In the genomic region with DNA sequence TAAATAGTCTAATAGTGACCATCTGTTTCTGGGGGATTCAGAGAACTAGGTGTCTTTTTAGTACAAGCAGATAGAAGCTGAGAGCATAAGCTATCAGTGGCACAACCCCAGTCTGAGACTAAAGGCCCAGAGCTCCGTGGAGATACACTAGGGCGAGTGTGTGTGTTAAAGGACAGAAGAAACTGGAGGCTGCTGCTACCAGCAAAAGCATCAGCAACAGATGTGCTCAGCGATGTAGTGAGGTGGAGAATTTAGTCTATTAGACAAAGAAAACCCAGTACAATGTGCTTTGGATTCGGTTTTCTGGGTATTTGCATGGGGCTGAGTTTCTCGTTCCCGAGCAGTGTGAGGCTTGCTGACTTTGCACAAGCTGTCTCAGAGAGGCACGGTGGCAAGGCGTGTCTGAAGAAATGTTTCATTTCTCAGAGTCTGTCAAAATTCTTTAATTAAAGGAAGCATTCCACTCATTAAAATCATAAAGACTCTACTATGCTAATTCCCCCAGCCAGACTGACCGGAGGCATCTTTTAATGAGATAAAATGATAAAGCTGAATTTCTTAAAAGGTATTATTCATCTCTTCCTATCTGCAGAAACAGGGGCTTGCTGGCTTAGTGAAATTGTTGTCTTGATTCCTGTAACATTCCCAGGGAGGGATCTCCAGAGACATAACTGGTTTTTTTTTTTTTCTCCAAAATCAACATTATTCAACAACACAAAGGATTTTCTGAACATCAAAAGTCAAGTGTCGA, we compare ENCODE assay signal across 30 mouse cellular contexts. TPM values are rescaled to one million over a fixed set of nuclear protein-coding genes. Genes with fewer than 3 reads are reported as not detected.
DNase-seq lines count a peak whose midpoint lies in the region; ATAC-seq lines count a peak whose summit lies in the region.
"Had no signal": no experiment of that assay in that cellular context is flagged by ENCODE, and none has a peak within 500 bp of the region (broad histone marks: within the 10 kb centered on the region; RNA-seq: fewer than 3 reads in every experiment).

No protein-coding gene starts in this region.

- no peaks in the 10 kb centered on the region for H3K27me3 ChIP-seq in hindbrain, embryonic 16.5 days (replicated peaks; ENCODE audit: control insufficient read depth, insufficient read depth, low read length)
- H3K27me3 ChIP-seq in hindbrain, embryonic 13.5 days = no peaks in the 10 kb centered on the region
- H3K27me3 ChIP-seq in midbrain, embryonic 14.5 days (ENCODE audit: control insufficient read depth, insufficient read depth, low read length) = no peaks in the 10 kb centered on the region
- H3K27me3 ChIP-seq in midbrain, embryonic 10.5 days (ENCODE audit: low read depth, poor library complexity, severe bottlenecking) = no peaks in the 10 kb centered on the region
- no peaks in the 10 kb centered on the region for H3K27me3 ChIP-seq in midbrain, embryonic 16.5 days (ENCODE audit: control insufficient read depth, insufficient read depth, low read depth, low read length)
- H3K27me3 ChIP-seq in forebrain, embryonic 16.5 days (replicated peaks; ENCODE audit: control insufficient read depth, insufficient read depth, low read length) = no peaks in the 10 kb centered on the region
- H3K27me3 ChIP-seq: CH12.LX; embryonic facial prominence, embryonic 13.5 days; embryonic facial prominence, embryonic 15.5 days; forebrain, embryonic 12.5 days had no signal

- H3K4me1 ChIP-seq in hindbrain, embryonic 16.5 days (ENCODE audit: control insufficient read depth, insufficient read depth, low read depth, low read length) = no peaks in the 10 kb centered on the region
- H3K4me1 ChIP-seq in hindbrain, embryonic 13.5 days (replicated peaks) = no peaks in the 10 kb centered on the region
- no peaks in the 10 kb centered on the region for H3K4me1 ChIP-seq in midbrain, embryonic 14.5 days (ENCODE audit: control insufficient read depth, insufficient read depth, low read length)
- H3K4me1 ChIP-seq in midbrain, embryonic 10.5 days = no peaks in the 10 kb centered on the region
- H3K4me1 ChIP-seq in midbrain, embryonic 16.5 days (ENCODE audit: control insufficient read depth, insufficient read depth, low read length) = no peaks in the 10 kb centered on the region
- no peaks in the 10 kb centered on the region for H3K4me1 ChIP-seq in forebrain, embryonic 16.5 days (replicated peaks; ENCODE audit: control insufficient read depth, insufficient read depth, low read length)
- H3K4me1 ChIP-seq: embryonic facial prominence, embryonic 13.5 days; embryonic facial prominence, embryonic 15.5 days; forebrain, embryonic 10.5 days; forebrain, embryonic 12.5 days had no signal

- ATAC-seq in hindbrain, embryonic 16.5 days = peak; percentile 52; the same call in 1 of the 2 replicates
- ATAC-seq in hindbrain, embryonic 13.5 days (ENCODE audit: low FRiP score) = no peak
- peak; percentile 17; the same call in 1 of the 2 replicates for ATAC-seq in midbrain, embryonic 14.5 days (ENCODE audit: low FRiP score, low TSS enrichment)
- ATAC-seq in midbrain, embryonic 16.5 days = peak; percentile 83
- no peak for ATAC-seq in forebrain, embryonic 16.5 days
- ATAC-seq: activated CD4-positive, CD25-positive, alpha-beta regulatory T cell, adult 4 months; CD4-positive, CD25-positive, alpha-beta regulatory T cell, adult 4 months; forebrain, embryonic 14.5 days; Patski had no signal

- no peaks in the 10 kb centered on the region for H3K36me3 ChIP-seq in hindbrain, embryonic 16.5 days (ENCODE audit: control insufficient read depth, insufficient read depth, low read length)
- no peaks in the 10 kb centered on the region for H3K36me3 ChIP-seq in hindbrain, embryonic 13.5 days
- H3K36me3 ChIP-seq in midbrain, embryonic 14.5 days (ENCODE audit: control insufficient read depth, insufficient read depth, low read length) = no peaks in the 10 kb centered on the region
- no peaks in the 10 kb centered on the region for H3K36me3 ChIP-seq in midbrain, embryonic 10.5 days
- H3K36me3 ChIP-seq in midbrain, embryonic 16.5 days (ENCODE audit: control insufficient read depth, insufficient read depth, low read length) = no peaks in the 10 kb centered on the region
- no peaks in the 10 kb centered on the region for H3K36me3 ChIP-seq in forebrain, embryonic 16.5 days (ENCODE audit: control insufficient read depth, insufficient read depth)
- H3K36me3 ChIP-seq: embryonic facial prominence, embryonic 13.5 days; embryonic facial prominence, embryonic 15.5 days; forebrain, embryonic 10.5 days; forebrain, embryonic 12.5 days; G1E had no signal

- no peak overlapping the region for H3K27ac ChIP-seq in hindbrain, embryonic 16.5 days (ENCODE audit: low read depth, low read length)
- no peak overlapping the region for H3K27ac ChIP-seq in hindbrain, embryonic 13.5 days
- H3K27ac ChIP-seq in midbrain, embryonic 14.5 days (replicated peaks; ENCODE audit: low read depth, low read length) = no peak overlapping the region
- no peak overlapping the region for H3K27ac ChIP-seq in midbrain, embryonic 10.5 days (replicated peaks)
- H3K27ac ChIP-seq in midbrain, embryonic 16.5 days (ENCODE audit: low read length) = no peak overlapping the region
- no peak overlapping the region for H3K27ac ChIP-seq in forebrain, embryonic 16.5 days (ENCODE audit: low read length)
- H3K27ac ChIP-seq: embryonic facial prominence, embryonic 13.5 days; embryonic facial prominence, embryonic 15.5 days; forebrain, embryonic 10.5 days; forebrain, embryonic 12.5 days had no signal

- DNase-seq in midbrain, embryonic 14.5 days = peak; percentile 25
- no peak for DNase-seq in midbrain, embryonic 10.5 days (ENCODE audit: low spot score)
- no peak for DNase-seq in right cerebral cortex, postnatal 14 days
- DNase-seq: adrenal gland, adult 8-10 months; adrenal gland, postnatal 14 days; adrenal gland, postnatal 36 days; B cell, adult 2 months; cerebellum, adult 11 months; cerebellum, adult 18-20 months; cerebellum, adult 8-10 months; cerebellum, adult 9-11 months; cerebellum, postnatal 14 days; cerebellum, postnatal 36 days; embryo, embryonic 11 days had no signal

- H3K9ac ChIP-seq in hindbrain, embryonic 16.5 days (ENCODE audit: low read depth, low read length) = no peak overlapping the region
- no peak overlapping the region for H3K9ac ChIP-seq in hindbrain, embryonic 13.5 days
- H3K9ac ChIP-seq in midbrain, embryonic 14.5 days (replicated peaks; ENCODE audit: low read length) = no peak overlapping the region
- H3K9ac ChIP-seq in midbrain, embryonic 16.5 days (ENCODE audit: low read depth, low read length) = no peak overlapping the region
- no peak overlapping the region for H3K9ac ChIP-seq in forebrain, embryonic 16.5 days (replicated peaks; ENCODE audit: low read depth, low read length)
- H3K9ac ChIP-seq: embryonic facial prominence, embryonic 13.5 days; embryonic facial prominence, embryonic 15.5 days; forebrain, embryonic 12.5 days had no signal

- WGBS in hindbrain, embryonic 16.5 days = 69% methylated on average over 10 of the region's 10 CpGs
- 73% methylated on average over 10 of the region's 10 CpGs for WGBS in hindbrain, embryonic 13.5 days
- WGBS in midbrain, embryonic 14.5 days = 68% methylated on average over 10 of the region's 10 CpGs
- WGBS in midbrain, embryonic 10.5 days = 86% methylated on average over 10 of the region's 10 CpGs
- WGBS in midbrain, embryonic 16.5 days = 56% methylated on average over 10 of the region's 10 CpGs
- 71% methylated on average over 10 of the region's 10 CpGs for WGBS in forebrain, embryonic 16.5 days

- no peak overlapping the region for H3K4me2 ChIP-seq in hindbrain, embryonic 16.5 days (ENCODE audit: low read length)
- H3K4me2 ChIP-seq in hindbrain, embryonic 13.5 days = no peak overlapping the region
- no peak overlapping the region for H3K4me2 ChIP-seq in midbrain, embryonic 14.5 days (ENCODE audit: low read length)
- H3K4me2 ChIP-seq in midbrain, embryonic 16.5 days (ENCODE audit: low read length) = no peak overlapping the region
- H3K4me2 ChIP-seq in forebrain, embryonic 16.5 days (ENCODE audit: low read length) = no peak overlapping the region
- H3K4me2 ChIP-seq: embryonic facial prominence, embryonic 13.5 days; embryonic facial prominence, embryonic 15.5 days; forebrain, embryonic 12.5 days had no signal

- no peak overlapping the region for H3K4me3 ChIP-seq in hindbrain, embryonic 16.5 days (ENCODE audit: low read length)
- H3K4me3 ChIP-seq in hindbrain, embryonic 13.5 days = no peak overlapping the region
- H3K4me3 ChIP-seq in midbrain, embryonic 14.5 days (replicated peaks; ENCODE audit: low read depth, low read length) = no peak overlapping the region
- no peak overlapping the region for H3K4me3 ChIP-seq in midbrain, embryonic 10.5 days
- no peak overlapping the region for H3K4me3 ChIP-seq in midbrain, embryonic 16.5 days (ENCODE audit: low read depth, low read length)
- H3K4me3 ChIP-seq in forebrain, embryonic 16.5 days (replicated peaks; ENCODE audit: low read length) = no peak overlapping the region
- H3K4me3 ChIP-seq: embryonic facial prominence, embryonic 13.5 days; embryonic facial prominence, embryonic 15.5 days; erythroblast, embryonic 14.5 days; forebrain, embryonic 10.5 days; forebrain, embryonic 12.5 days had no signal

- H3K9me3 ChIP-seq in hindbrain, embryonic 16.5 days (ENCODE audit: control insufficient read depth, low read length) = no peaks in the 10 kb centered on the region
- H3K9me3 ChIP-seq in hindbrain, embryonic 13.5 days = no peaks in the 10 kb centered on the region
- H3K9me3 ChIP-seq in midbrain, embryonic 14.5 days (ENCODE audit: control insufficient read depth, low read length) = no peaks in the 10 kb centered on the region
- no peaks in the 10 kb centered on the region for H3K9me3 ChIP-seq in midbrain, embryonic 10.5 days (replicated peaks)
- no peaks in the 10 kb centered on the region for H3K9me3 ChIP-seq in midbrain, embryonic 16.5 days (replicated peaks; ENCODE audit: control insufficient read depth, low read length, poor library complexity, severe bottlenecking)
- no peaks in the 10 kb centered on the region for H3K9me3 ChIP-seq in forebrain, embryonic 16.5 days (ENCODE audit: control insufficient read depth, low read length)
- H3K9me3 ChIP-seq: embryonic facial prominence, embryonic 13.5 days; embryonic facial prominence, embryonic 15.5 days; forebrain, embryonic 10.5 days; forebrain, embryonic 12.5 days; G1E had no signal

RNA-seq across cellular contexts. Expression of gene Sele, which starts 7.5 kb away (rescaled TPM):
- not detected in 2 replicates for polyA plus RNA-seq in hindbrain, embryonic 16.5 days (2015; fragmentation: Nextera tagmentation; extraction: Ambion mirVana)
- not detected in 2 replicates for polyA plus RNA-seq in hindbrain, embryonic 13.5 days (2015; fragmentation: Nextera tagmentation; extraction: Ambion mirVana)
- polyA plus RNA-seq in midbrain, embryonic 14.5 days (2014; fragmentation: Nextera tagmentation; extraction: Ambion mirVana) = not detected in 2 replicates
- polyA plus RNA-seq in midbrain, embryonic 10.5 days (2016; fragmentation: Nextera tagmentation; extraction: Ambion mirVana) = not detected in 2 replicates
- polyA plus RNA-seq in midbrain, embryonic 16.5 days (2015; fragmentation: Nextera tagmentation; extraction: Ambion mirVana) = not detected in 2 replicates
- polyA plus RNA-seq in forebrain, embryonic 16.5 days (2015; fragmentation: Nextera tagmentation; extraction: Ambion mirVana) = not detected in 2 replicates
- polyA plus RNA-seq: activated CD4-positive, CD25-positive, alpha-beta regulatory T cell, adult 4 months; embryonic facial prominence, embryonic 11.5 days; embryonic facial prominence, embryonic 13.5 days; erythroblast, embryonic 14.5 days; forebrain, embryonic 10.5 days; forebrain, embryonic 12.5 days; forebrain, embryonic 14.5 days; G1E; Patski had no signal

RNA-seq across cellular contexts. Expression of gene Sell, which starts 21.2 kb away (rescaled TPM):
- 0.20 and 0.27 TPM in 2 replicates for polyA plus RNA-seq in hindbrain, embryonic 16.5 days (2015; fragmentation: Nextera tagmentation; extraction: Ambion mirVana)
- polyA plus RNA-seq in hindbrain, embryonic 13.5 days (2015; fragmentation: Nextera tagmentation; extraction: Ambion mirVana) = 0.09 and 0.17 TPM in 2 replicates
- polyA plus RNA-seq in midbrain, embryonic 14.5 days (2014; fragmentation: Nextera tagmentation; extraction: Ambion mirVana) = 0.33 TPM in 1 of 2 replicates, not detected in the other
- polyA plus RNA-seq in midbrain, embryonic 10.5 days (2016; fragmentation: Nextera tagmentation; extraction: Ambion mirVana) = 0.27 TPM in 1 of 2 replicates, not detected in the other
- polyA plus RNA-seq in midbrain, embryonic 16.5 days (2015; fragmentation: Nextera tagmentation; extraction: Ambion mirVana) = 0.16 TPM in 1 of 2 replicates, not detected in the other
- 0.11 and 0.58 TPM in 2 replicates for polyA plus RNA-seq in forebrain, embryonic 16.5 days (2015; fragmentation: Nextera tagmentation; extraction: Ambion mirVana)
- polyA plus RNA-seq: erythroblast, embryonic 14.5 days; forebrain, embryonic 10.5 days; forebrain, embryonic 12.5 days; G1E; Patski had no signal

RNA-seq across cellular contexts. Expression of gene Mettl18, which starts 45.9 kb away (rescaled TPM):
- 7.6 and 7.8 TPM in 2 replicates for polyA plus RNA-seq in hindbrain, embryonic 16.5 days (2015; fragmentation: Nextera tagmentation; extraction: Ambion mirVana)
- 7.3 and 8.5 TPM in 2 replicates for polyA plus RNA-seq in hindbrain, embryonic 13.5 days (2015; fragmentation: Nextera tagmentation; extraction: Ambion mirVana)
- polyA plus RNA-seq in midbrain, embryonic 14.5 days (2014; fragmentation: Nextera tagmentation; extraction: Ambion mirVana) = 5.6 and 7.0 TPM in 2 replicates
- polyA plus RNA-seq in midbrain, embryonic 10.5 days (2016; fragmentation: Nextera tagmentation; extraction: Ambion mirVana) = 11.2 and 11.3 TPM in 2 replicates
- 7.7 and 8.3 TPM in 2 replicates for polyA plus RNA-seq in midbrain, embryonic 16.5 days (2015; fragmentation: Nextera tagmentation; extraction: Ambion mirVana)
- polyA plus RNA-seq in forebrain, embryonic 16.5 days (2015; fragmentation: Nextera tagmentation; extraction: Ambion mirVana) = 8.3 and 8.5 TPM in 2 replicates

RNA-seq across cellular contexts. Expression of gene BC055324, which starts 46.0 kb away (rescaled TPM):
- 3.7 and 5.1 TPM in 2 replicates for polyA plus RNA-seq in hindbrain, embryonic 16.5 days (2015; fragmentation: Nextera tagmentation; extraction: Ambion mirVana)
- polyA plus RNA-seq in hindbrain, embryonic 13.5 days (2015; fragmentation: Nextera tagmentation; extraction: Ambion mirVana) = 7.8 and 8.4 TPM in 2 replicates
- polyA plus RNA-seq in midbrain, embryonic 14.5 days (2014; fragmentation: Nextera tagmentation; extraction: Ambion mirVana) = 5.1 and 8.3 TPM in 2 replicates
- 38.1 and 44.1 TPM in 2 replicates for polyA plus RNA-seq in midbrain, embryonic 10.5 days (2016; fragmentation: Nextera tagmentation; extraction: Ambion mirVana)
- 4.0 and 5.0 TPM in 2 replicates for polyA plus RNA-seq in midbrain, embryonic 16.5 days (2015; fragmentation: Nextera tagmentation; extraction: Ambion mirVana)
- 9.6 and 10.5 TPM in 2 replicates for polyA plus RNA-seq in forebrain, embryonic 16.5 days (2015; fragmentation: Nextera tagmentation; extraction: Ambion mirVana)

Comparison
In these comparisons a context has a peak if more than half of its experiments do, and no peak if none do; other contexts are left out.
1. ATAC-seq: peak in hindbrain, embryonic 16.5 days (single experiment), midbrain, embryonic 14.5 days (single experiment) and midbrain, embryonic 16.5 days (single experiment); none in hindbrain, embryonic 13.5 days (single experiment) and forebrain, embryonic 16.5 days (single experiment).